Mouse (Mus musculus) MEL (cell line): Measurements from ENCODE around the gene Rabggtb. TPM values are rescaled to one million over a fixed set of nuclear protein-coding genes. Genes with fewer than 3 reads are reported as not detected.

Experiments used
- DNase-seq: peaks from one replicate; pipeline ENCODE4 v3.0.0; 2011; ENCODE audit warnings: low read depth, low spot score
- H3K27ac ChIP-seq: 2 replicates; pipeline ENCODE4 v1.5.1; 2012; ENCODE audit warnings: low read depth, mild to moderate bottlenecking, control low read depth, low read length, moderate library complexity; ENCODE audit not compliant: control insufficient read depth
- H3K27me3 ChIP-seq, 2 experiments: fragments of 150-350 bp in 1 of 2; sonication (generic) in 1 of 2; 2 replicates each; pipeline ENCODE4 v1.6.1; 2012; ENCODE audit warnings: low read length in 2 of 2, mild to moderate bottlenecking in 2 of 2, improper control_type of control experiment in 1 of 2, moderate library complexity in 1 of 2; ENCODE audit not compliant: insufficient read depth in 2 of 2, control insufficient read depth in 1 of 2
- H3K36me3 ChIP-seq, 2 experiments: 2 replicates each; pipeline ENCODE4 v1.6.1; 2012 to 2014; ENCODE audit warnings: low read length in 2 of 2, improper control_type of control experiment in 1 of 2, inconsistent platforms in 1 of 2, mild to moderate bottlenecking in 1 of 2; ENCODE audit not compliant: insufficient read depth in 2 of 2, control insufficient read depth in 1 of 2
- H3K4me1 ChIP-seq, 2 experiments: fragments of 150-350 bp in 1 of 2; sonication (generic) in 1 of 2; 2 replicates each; pipeline ENCODE4 v1.6.1; 2012; ENCODE audit warnings: low read length in 2 of 2, improper control_type of control experiment in 1 of 2, mild to moderate bottlenecking in 1 of 2; ENCODE audit not compliant: insufficient read depth in 2 of 2, control insufficient read depth in 1 of 2
- H3K4me3 ChIP-seq, 2 experiments: fragments of 150-350 bp in 1 of 2; sonication (generic) in 1 of 2; 2 replicates each; pipeline ENCODE4 v1.5.1; 2012; ENCODE audit warnings: low read depth in 2 of 2, low read length in 2 of 2, mild to moderate bottlenecking in 2 of 2, moderate library complexity in 2 of 2, control low read depth in 1 of 2, improper control_type of control experiment in 1 of 2; ENCODE audit not compliant: control insufficient read depth in 1 of 2, insufficient read depth in 1 of 2
- H3K79me2 ChIP-seq: 2 replicates; pipeline ENCODE4 v1.6.1; 2012; ENCODE audit warnings: mild to moderate bottlenecking, low read length, moderate library complexity; ENCODE audit not compliant: control insufficient read depth, poor library complexity, insufficient read depth
- H3K9ac ChIP-seq: 2 replicates; pipeline ENCODE4 v1.6.1; 2012; ENCODE audit warnings: low read depth, mild to moderate bottlenecking, control low read depth, low read length, moderate library complexity; ENCODE audit not compliant: control insufficient read depth, poor library complexity, severe bottlenecking
- H3K9me3 ChIP-seq: fragments of 150-350 bp; sonication (generic); replicated peaks from 2 replicates; pipeline ENCODE4 v1.6.1; 2012; ENCODE audit warnings: mild to moderate bottlenecking, low read length, improper control_type of control experiment, moderate library complexity; ENCODE audit not compliant: insufficient read depth
- BHLHE40 ChIP-seq: IDR thresholded peaks from 2 replicates; pipeline ENCODE4 v1.6.1; 2012; ENCODE audit warnings: low read depth, mild to moderate bottlenecking, inconsistent platforms, low read length, improper control_type of control experiment, borderline replicate concordance
- CHD1 ChIP-seq: IDR thresholded peaks from 2 replicates; pipeline ENCODE4 v1.6.1; 2012; ENCODE audit warnings: low read depth, mild to moderate bottlenecking, inconsistent platforms, low read length, improper control_type of control experiment
- CHD2 ChIP-seq: IDR thresholded peaks from 2 replicates; pipeline ENCODE4 v1.6.1; 2011; ENCODE audit warnings: low read length, improper control_type of control experiment
- CTCF ChIP-seq, 3 experiments: IDR thresholded peaks in 2 of 3; conservative IDR thresholded peaks in 1 of 3; 2 replicates each; pipeline ENCODE4 v1.5.1; 2011 to 2012; ENCODE audit warnings: low read length in 3 of 3, low read depth in 2 of 3, mild to moderate bottlenecking in 2 of 3, improper control_type of control experiment in 1 of 3, inconsistent platforms in 1 of 3, mixed read lengths in 1 of 3, moderate library complexity in 1 of 3; ENCODE audit not compliant: control insufficient read depth in 1 of 3, insufficient read depth in 1 of 3, poor library complexity in 1 of 3, severe bottlenecking in 1 of 3
- E2F4 ChIP-seq: IDR thresholded peaks from 2 replicates; pipeline ENCODE4 v1.6.1; 2011; ENCODE audit warnings: low read depth, low read length, improper control_type of control experiment, borderline replicate concordance
- GABPA ChIP-seq: IDR thresholded peaks from 2 replicates; pipeline ENCODE4 v1.6.1; 2012; ENCODE audit warnings: low read depth, mild to moderate bottlenecking, inconsistent platforms, low read length, improper control_type of control experiment, moderate library complexity
- HCFC1 ChIP-seq: IDR thresholded peaks from 2 replicates; pipeline ENCODE4 v1.6.1; 2012; ENCODE audit warnings: low read depth, mild to moderate bottlenecking, inconsistent platforms, low read length, improper control_type of control experiment, moderate library complexity
- JUND ChIP-seq: IDR thresholded peaks from 2 replicates; pipeline ENCODE4 v1.6.1; 2011; ENCODE audit warnings: low read depth, mild to moderate bottlenecking, improper control_type of control experiment, low read length
- KAT2A ChIP-seq: conservative IDR thresholded peaks from 2 replicates; pipeline ENCODE4 v1.6.1; 2012; ENCODE audit warnings: low read depth, low read length, improper control_type of control experiment, inconsistent platforms
- MAZ ChIP-seq: IDR thresholded peaks from 2 replicates; pipeline ENCODE4 v1.6.1; 2012; ENCODE audit warnings: low read depth, mild to moderate bottlenecking, inconsistent platforms, low read length, improper control_type of control experiment
- MEF2A ChIP-seq: IDR thresholded peaks from 2 replicates; pipeline ENCODE4 v1.6.1; 2014; ENCODE audit warnings: low read depth, mild to moderate bottlenecking, inconsistent platforms, low read length, improper control_type of control experiment; ENCODE audit not compliant: poor library complexity, insufficient replicate concordance, severe bottlenecking; ENCODE audit errors: extremely low read depth
- MXI1 ChIP-seq: IDR thresholded peaks from 2 replicates; pipeline ENCODE4 v1.6.1; 2011; ENCODE audit warnings: mild to moderate bottlenecking, low read depth, low read length, improper control_type of control experiment
- MYC ChIP-seq: IDR thresholded peaks from 2 replicates; pipeline ENCODE4 v1.6.1; 2011; ENCODE audit warnings: low read depth, mild to moderate bottlenecking, low read length, improper control_type of control experiment, moderate library complexity
- NRF1 ChIP-seq: IDR thresholded peaks from 2 replicates; pipeline ENCODE4 v1.6.1; 2014; ENCODE audit warnings: low read depth, mild to moderate bottlenecking, inconsistent platforms, low read length, improper control_type of control experiment, moderate library complexity; ENCODE audit not compliant: poor library complexity, insufficient read depth, severe bottlenecking
- RAD21 ChIP-seq: IDR thresholded peaks from 2 replicates; pipeline ENCODE4 v1.6.1; 2011; ENCODE audit warnings: mild to moderate bottlenecking, low read depth, low read length, improper control_type of control experiment
- RCOR1 ChIP-seq: IDR thresholded peaks from 2 replicates; pipeline ENCODE4 v1.6.1; 2012; ENCODE audit warnings: low read depth, mild to moderate bottlenecking, inconsistent platforms, low read length, improper control_type of control experiment
- SIN3A ChIP-seq: IDR thresholded peaks from 2 replicates; pipeline ENCODE4 v1.6.1; 2012; ENCODE audit warnings: low read length, improper control_type of control experiment, inconsistent platforms
- SMC3 ChIP-seq: IDR thresholded peaks from 2 replicates; pipeline ENCODE4 v1.6.1; 2011; ENCODE audit warnings: low read depth, low read length, improper control_type of control experiment
- TAL1 ChIP-seq: IDR thresholded peaks from 2 replicates; pipeline ENCODE4 v1.6.1; 2012; ENCODE audit warnings: mild to moderate bottlenecking, inconsistent platforms, low read length, moderate library complexity, mixed read lengths
- USF1 ChIP-seq: IDR thresholded peaks from 2 replicates; pipeline ENCODE4 v1.6.1; 2014; ENCODE audit warnings: low read depth, mild to moderate bottlenecking, inconsistent platforms, low read length, improper control_type of control experiment, moderate library complexity
- ZMIZ1 ChIP-seq: IDR thresholded peaks from 2 replicates; pipeline ENCODE4 v1.6.1; 2012; ENCODE audit warnings: low read depth, mild to moderate bottlenecking, inconsistent platforms, low read length, improper control_type of control experiment, moderate library complexity
- polyA plus RNA-seq, 2 experiments: library from polyadenylated mRNA; stranded (reverse) in 1 of 2; unstranded in 1 of 2; fragments of >175 nt in 1 of 2; fragments of >200 nt in 1 of 2; gene quantifications; 2 replicates each; pipeline versions ENCODE4 v1.2.1 to v1.2.4; 2012; ENCODE audit warnings: low replicate concordance in 2 of 2, low read depth in 1 of 2; ENCODE audit not compliant: insufficient read length in 2 of 2, insufficient read depth in 1 of 2, missing spikeins in 1 of 2
- total RNA-seq: library from RNA; depleted of rRNA; stranded (reverse); fragments of 300-350 nt; gene quantifications from 2 replicates; pipeline ENCODE4 v1.2.3, GENCODE M21; 2012

The Rabggtb gene
- total and polyA plus RNA-seq, 3 experiments, result 146 to 175 TPM; not detected in 1

- TF ChIP-seq MAZ (no peak), TAL1 (no peak), SMC3 (no peak), SIN3A (no peak), KAT2A (no peak)
These were observed at the start of gene Rabggtb (continued) for GRCm38 (mm10) chr3:153912546-153913509.

DNA sequence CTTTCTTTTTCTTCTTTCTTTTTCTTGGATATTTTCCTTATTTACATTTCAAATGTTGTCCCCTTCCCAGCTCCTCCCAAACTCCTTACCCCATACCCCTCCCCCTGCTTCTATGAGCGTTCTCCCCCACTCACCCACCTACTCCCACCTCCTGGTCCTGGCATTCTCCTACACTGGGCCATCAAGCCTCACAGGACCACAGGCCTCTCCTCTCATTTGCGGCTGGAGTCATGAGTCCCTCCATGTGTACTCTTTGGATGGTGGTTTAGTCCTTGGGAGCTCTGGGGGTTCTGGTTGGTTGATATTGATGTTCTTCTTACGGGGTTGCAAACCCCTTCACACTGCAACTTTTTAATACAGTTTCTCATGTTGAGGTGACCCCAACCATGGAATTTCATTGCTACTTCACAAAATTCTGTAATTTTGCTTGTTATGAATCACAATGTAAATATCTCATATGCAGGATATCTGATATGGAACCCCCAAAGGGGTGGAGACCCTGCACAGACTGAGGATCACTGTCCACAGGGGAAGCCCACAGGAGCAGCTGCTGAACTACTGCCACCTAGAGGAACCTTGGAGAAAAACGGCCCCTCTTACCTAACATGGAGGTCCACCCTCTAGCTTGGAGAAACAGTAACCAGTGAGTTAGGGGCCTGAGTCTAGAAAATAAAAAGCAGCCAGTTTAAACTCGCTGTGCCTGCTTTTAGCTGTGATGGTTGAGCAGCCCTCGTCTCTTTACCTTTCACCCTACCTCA lies 49.0 kb upstream of the Rabggtb start:
- Histone ChIP-seq H3K36me3 (no peaks in the 10 kb centered on the region), H3K4me3 (no peak overlapping the region), H3K79me2 (no peaks in the 10 kb centered on the region), H3K27ac (no peak overlapping the region), H3K9me3 (no peaks in the 10 kb centered on the region), H3K9ac (no peak overlapping the region), H3K4me1 (no peaks in the 10 kb centered on the region), H3K27me3 (no peaks in the 10 kb centered on the region)
- TF ChIP-seq RAD21 (peak; percentile 21), NRF1 (no peak), MAZ (no peak), USF1 (no peak), MXI1 (no peak), RCOR1 (no peak), SMC3 (peak; percentile 23; the same call in 1 of the 2 replicates), JUND (no peak), CTCF (IDR thresholded peaks at IDR 0.05 in 2 of 3, conservative IDR thresholded peaks at IDR 0.05 in 1 of 3; ENCODE audit: control insufficient read depth in 1 of 3, insufficient read depth in 1 of 3, low read depth in 2 of 3, low read length in 3 of 3, poor library complexity in 1 of 3, severe bottlenecking in 1 of 3) (peak; percentile 69 to 81 (median 71))
- peak; percentile 58 for DNase-seq

DNA sequence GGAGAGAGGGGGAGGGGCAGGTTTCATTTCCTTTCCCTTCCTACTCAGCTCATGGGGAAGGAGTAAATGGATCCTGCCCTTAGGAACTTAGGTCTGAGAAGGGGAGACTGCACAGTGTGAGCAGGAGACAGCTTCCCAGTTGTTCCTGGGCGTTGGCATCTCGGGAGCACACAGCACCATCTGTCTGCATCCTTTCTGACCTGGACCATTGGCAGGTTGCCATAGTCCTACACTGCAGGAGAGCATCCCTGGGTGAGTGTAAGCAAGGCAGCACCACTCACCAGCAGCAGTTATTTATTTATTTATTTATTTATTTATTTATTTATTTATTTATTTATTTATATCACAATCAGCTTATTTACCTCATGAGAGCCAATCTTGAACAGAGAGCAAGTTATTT lies 48.1 kb upstream of the Rabggtb start:
- H3K36me3 ChIP-seq, result no peaks in the 10 kb centered on the region
- H3K79me2 ChIP-seq, result no peaks in the 10 kb centered on the region
- no peak for DNase-seq
- no peaks in the 10 kb centered on the region for H3K27me3 ChIP-seq
- no peak overlapping the region for H3K27ac ChIP-seq
- no peak overlapping the region for H3K4me3 ChIP-seq
- TF ChIP-seq GABPA, result no peak
- TF ChIP-seq CHD2, result no peak
- no peak for TF ChIP-seq BHLHE40
- no peak for TF ChIP-seq MAZ
- TF ChIP-seq CHD1, result no peak
- TF ChIP-seq ZMIZ1, result no peak
- TF ChIP-seq HCFC1, result no peak
- no peak for TF ChIP-seq E2F4
- no peak for TF ChIP-seq MYC
- TF ChIP-seq MEF2A, result no peak
- H3K4me1 ChIP-seq, result no peaks in the 10 kb centered on the region
- no peaks in the 10 kb centered on the region for H3K9me3 ChIP-seq
- no peak overlapping the region for H3K9ac ChIP-seq
